Mouse (Mus musculus) heart, embryonic 12.5 days (tissue): Measurements from ENCODE around the gene Dcaf8. TPM values are rescaled to one million over a fixed set of nuclear protein-coding genes. Genes with fewer than 3 reads are reported as not detected.

Experiments
- polyA plus RNA-seq: library from polyadenylated mRNA; unstranded; fragments of >200 nt; fragmentation: Nextera tagmentation; extraction: Ambion mirVana; gene quantifications from 2 replicates; pipeline ENCODE4 v1.2.1, GENCODE M21; 2016

Dcaf8 gene
- polyA plus RNA-seq, 1 experiment from 2014 or later: 123 TPM

Other genes with a start within 250 kb of the Dcaf8 start
- gene Slamf6, start 230.6 kb upstream of the Dcaf8 start, polyA plus RNA-seq: not detected in 2 replicates
- 13.5 and 14.4 TPM in 2 replicates for gene Vangl2, start 119.6 kb upstream of the Dcaf8 start, polyA plus RNA-seq
- not detected in 2 replicates for gene Nhlh1, start 90.5 kb upstream of the Dcaf8 start, polyA plus RNA-seq
- 214 and 219 TPM in 2 replicates for gene Copa, start 65.6 kb upstream of the Dcaf8 start, polyA plus RNA-seq
- gene Ncstn, start 65.3 kb upstream of the Dcaf8 start, polyA plus RNA-seq: 132 TPM in 2 replicates
- 133 and 139 TPM in 2 replicates for gene Pex19, start 21.3 kb upstream of the Dcaf8 start, polyA plus RNA-seq
- 156 and 164 TPM in 2 replicates for gene Pea15a, start 58.7 kb downstream of the Dcaf8 start, polyA plus RNA-seq
- gene Casq1, start 71.8 kb downstream of the Dcaf8 start, polyA plus RNA-seq: 182 and 185 TPM in 2 replicates
- gene Atp1a4, start 110.3 kb downstream of the Dcaf8 start, polyA plus RNA-seq: 0.17 and 0.19 TPM in 2 replicates
- 24.0 and 26.1 TPM in 2 replicates for gene Igsf8, start 113.6 kb downstream of the Dcaf8 start, polyA plus RNA-seq
- 23.4 and 25.9 TPM in 2 replicates for gene Atp1a2, start 150.0 kb downstream of the Dcaf8 start, polyA plus RNA-seq
- not detected in 2 replicates for gene Kcnj9, start 181.2 kb downstream of the Dcaf8 start, polyA plus RNA-seq
- not detected in 2 replicates for gene Kcnj10, start 193.1 kb downstream of the Dcaf8 start, polyA plus RNA-seq
- 8.5 and 9.4 TPM in 2 replicates for gene Pigm, start 228.5 kb downstream of the Dcaf8 start, polyA plus RNA-seq